Mouse (Mus musculus) left cerebral cortex, adult 2 months (tissue): ENCODE results near the gene Gm10377. TPM values are rescaled to one million over a fixed set of nuclear protein-coding genes. Genes with fewer than 3 reads are reported as not detected.
"Not testable (repeated sequence)": the region's sequence is repeated elsewhere in the genome, so short reads cannot be mapped to it uniquely, and the experiment has no call there.

Experiments used
- DNase-seq, 2 experiments: peaks; one replicate each; pipeline ENCODE4 v3.0.0; 2021 to 2022; ENCODE audit warnings: low spot score in 2 of 2, mixed read lengths in 1 of 2; ENCODE audit errors: extremely low spot score in 1 of 2
- H3K27ac ChIP-seq: fragments of 200-600 bp; 2 replicates; pipeline ENCODE4 v1.8.1; 2022
- H3K4me3 ChIP-seq: fragments of 200-600 bp; 2 replicates; pipeline ENCODE4 v1.8.1; 2022
- intact Hi-C: fragments of 180-260 bp; cut with DNase I; formaldehyde crosslinking; loops from one replicate; pipeline ENCODE4 v1.15.1; 2025
- long read RNA-seq, 2 experiments: library from polyadenylated mRNA; stranded (forward); transcript quantifications; one replicate each; pipeline ENCODE4 v2.0.0; 2021; ENCODE audit warnings: borderline mapping rate in 2 of 2
- total RNA-seq, 2 experiments: library from RNA; stranded (reverse); gene quantifications; 2 replicates each; pipeline ENCODE4 v1.2.3; 2021

Gm10377 gene
- total RNA-seq, result not detected
- long read RNA-seq, experiment 1, result 0 reads
- long read RNA-seq, experiment 2, result 0 reads

- intact Hi-C loops, H3K27ac ChIP-seq, H3K4me3 ChIP-seq, DNase-seq: not testable (repeated sequence)
These were observed at the start of gene Gm10377 for GRCm38 (mm10) chr14:42797887-42798286. TSS of gene Gm10377 (minus strand) at chr14:42797987.

GRCm38 (mm10) chr14:42768721-42769120 is 29.1 kb downstream of the Gm10377 start, which contains the start of gene Gm3015:
TSS of gene Gm3015 (minus strand) at chr14:42768821.
- H3K4me3 ChIP-seq, H3K27ac ChIP-seq, DNase-seq, intact Hi-C loops: not testable (repeated sequence)

Other genes with a start within 250 kb of the Gm10377 start
- gene Gm17124, start 198.1 kb downstream of the Gm10377 start, total RNA-seq, result not detected
- not detected for gene Gm3633, start 156.1 kb downstream of the Gm10377 start, total RNA-seq
- gene Gm10378, start 142.0 kb downstream of the Gm10377 start, total RNA-seq, result not detected
- not detected for gene Gm3015, start 29.2 kb downstream of the Gm10377 start, total RNA-seq
- not detected for gene Gm21977, start 55.5 kb upstream of the Gm10377 start, total RNA-seq
- gene Gm8082, start 195.6 kb upstream of the Gm10377 start, total RNA-seq, result not detected
- not detected for gene Gm10376, start 217.6 kb upstream of the Gm10377 start, total RNA-seq